Mouse (Mus musculus) adrenal gland, adult 2 months (tissue): ENCODE measurements around the gene Gli1. TPM values are rescaled to one million over a fixed set of nuclear protein-coding genes. Genes with fewer than 3 reads are reported as not detected.
"Not testable (repeated sequence)": the region's sequence is repeated elsewhere in the genome, so short reads cannot be mapped to it uniquely, and the experiment has no call there.

Source experiments
- DNase-seq: peaks from one replicate; pipeline ENCODE4 v3.0.0; 2021
- polyA plus RNA-seq: library from polyadenylated mRNA; depleted of rRNA; stranded (reverse); fragments of >200 nt; gene quantifications from 2 replicates; pipeline ENCODE4 v1.2.3, GENCODE M21; 2012
- total RNA-seq, 2 experiments: library from RNA; stranded (reverse); gene quantifications; 2 replicates each; pipeline ENCODE4 v1.2.3; 2021

Gene Gli1
- total and polyA plus RNA-seq, 3 experiments = 2.6 to 9.1 (median 5.0) TPM

- DNase-seq = no peak
Measured at GRCm38 (mm10) chr10:127322669-127323068, 19.1 kb downstream of the Gli1 start.

GRCm38 (mm10) chr10:127322178-127322577, 19.6 kb downstream of the Gli1 start:
- no peak for DNase-seq

- no peak for DNase-seq
Measured at GRCm38 (mm10) chr10:127321621-127322020, 20.2 kb downstream of the Gli1 start, which contains the start of gene Arhgap9. Gene Arhgap9, plus strand, starts transcription at chr10:127321964.

- DNase-seq = no peak
Measured at GRCm38 (mm10) chr10:127319969-127320368, 21.8 kb downstream of the Gli1 start.

GRCm38 (mm10) chr10:127318009-127318408, 23.8 kb downstream of the Gli1 start:
- no peak for DNase-seq

- no peak for DNase-seq
Measured at GRCm38 (mm10) chr10:127317277-127317676, 24.5 kb downstream of the Gli1 start.

- not testable (repeated sequence) for DNase-seq
Measured at GRCm38 (mm10) chr10:127314950-127315349, 26.8 kb downstream of the Gli1 start.

- peak; percentile 38 for DNase-seq
Measured at GRCm38 (mm10) chr10:127313516-127313915, 28.3 kb downstream of the Gli1 start.

- no peak for DNase-seq
Measured at GRCm38 (mm10) chr10:127312858-127313257, 28.9 kb downstream of the Gli1 start.

GRCm38 (mm10) chr10:127312356-127312676, 29.5 kb downstream of the Gli1 start:
- DNase-seq = peak; percentile 83

- peak; percentile 98 for DNase-seq
Measured at GRCm38 (mm10) chr10:127311476-127312355, 30.1 kb downstream of the Gli1 start, which contains the start of gene Mars. Gene Mars, minus strand, starts transcription at chr10:127311786.

GRCm38 (mm10) chr10:127310523-127311475, 31.0 kb downstream of the Gli1 start:
- no peak for DNase-seq

GRCm38 (mm10) chr10:127309167-127309566, 32.6 kb downstream of the Gli1 start:
- not testable (repeated sequence) for DNase-seq

GRCm38 (mm10) chr10:127303136-127303535, 38.6 kb downstream of the Gli1 start:
- no peak for DNase-seq

- DNase-seq = peak; percentile 52
Measured at GRCm38 (mm10) chr10:127300361-127300760, 41.4 kb downstream of the Gli1 start.

GRCm38 (mm10) chr10:127297015-127297871, 44.5 kb downstream of the Gli1 start:
- no peak for DNase-seq

- DNase-seq = no peak
Measured at GRCm38 (mm10) chr10:127295986-127296794, 45.6 kb downstream of the Gli1 start.

GRCm38 (mm10) chr10:127294895-127295510, 46.8 kb downstream of the Gli1 start:
- peak; percentile 34 for DNase-seq

- DNase-seq = no peak
Measured at GRCm38 (mm10) chr10:127293590-127294113, 48.1 kb downstream of the Gli1 start.

- peak; percentile 87 for DNase-seq
Measured at GRCm38 (mm10) chr10:127292987-127293538, 48.7 kb downstream of the Gli1 start.
